Mouse (Mus musculus) kidney, adult 9 months (tissue): Measurements from ENCODE around the gene Tmem256.

ENCODE experiments used
- DNase-seq: peaks from one replicate; pipeline ENCODE4 v3.0.0; 2022

Tmem256 gene

DNA sequence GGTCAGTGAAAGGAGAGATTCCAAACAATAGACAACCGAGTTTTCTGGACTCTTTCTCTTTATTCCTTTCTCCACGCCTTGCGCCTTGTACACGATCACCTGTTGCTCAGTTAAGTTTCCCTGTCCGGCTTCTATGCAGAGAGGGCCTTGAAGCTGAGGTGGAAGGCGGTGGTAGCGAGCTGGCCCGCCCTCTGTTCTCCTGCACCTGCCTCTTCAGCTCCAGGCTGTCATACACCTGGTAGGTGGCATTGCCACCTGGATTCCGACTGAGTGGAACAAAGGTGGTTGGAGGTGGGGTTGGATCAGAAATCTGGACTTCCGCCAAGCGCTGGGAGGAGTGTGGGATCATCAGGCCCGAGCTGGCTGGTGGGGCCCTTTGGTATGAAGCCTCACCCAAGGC, 21.8 kb upstream of the Tmem256 start:
- DNase-seq, result no peak

DNA sequence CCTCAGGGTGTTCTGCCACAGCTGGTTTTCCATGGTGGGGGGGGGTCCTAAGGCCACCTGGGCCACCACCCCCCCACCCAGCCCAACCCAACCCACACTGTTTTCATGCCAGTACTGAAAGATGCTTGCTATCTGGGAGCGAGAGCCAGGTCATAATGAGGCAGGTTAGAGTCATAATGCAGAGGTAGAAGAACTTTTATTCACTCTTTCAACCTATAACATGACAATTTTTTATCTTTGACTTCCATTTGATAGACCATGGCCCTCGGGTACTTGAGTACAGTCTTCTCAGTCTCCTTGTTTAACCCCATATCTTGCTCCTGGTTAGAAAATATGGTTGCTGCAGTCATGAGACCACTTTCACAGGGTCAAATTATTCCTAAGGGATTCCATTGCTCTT, 19.9 kb upstream of the Tmem256 start, which contains the start of gene Spem2:
TSS of gene Spem2 (minus strand) at position 101 of the 400 bp plus-strand sequence.
- DNase-seq, result no peak

DNA sequence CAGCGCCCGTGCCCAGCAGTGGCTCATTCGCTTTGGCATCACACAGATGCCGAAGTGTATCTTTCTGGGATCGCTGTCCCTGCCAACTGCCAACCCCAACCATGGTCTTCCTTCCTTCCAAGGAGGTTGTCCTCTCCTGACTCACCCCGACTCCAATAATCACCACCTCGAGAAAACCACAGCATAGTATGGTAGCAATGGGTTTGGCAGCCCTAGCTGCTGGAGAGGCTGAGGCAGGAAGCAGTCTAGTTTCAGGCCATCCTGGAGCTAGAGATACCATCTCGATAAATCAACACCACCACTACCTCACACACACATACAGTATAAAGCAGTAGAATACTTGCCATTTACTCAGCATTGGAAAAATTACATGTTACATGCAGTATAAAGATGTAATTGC, 19.4 kb upstream of the Tmem256 start:
- DNase-seq, result no peak

DNA sequence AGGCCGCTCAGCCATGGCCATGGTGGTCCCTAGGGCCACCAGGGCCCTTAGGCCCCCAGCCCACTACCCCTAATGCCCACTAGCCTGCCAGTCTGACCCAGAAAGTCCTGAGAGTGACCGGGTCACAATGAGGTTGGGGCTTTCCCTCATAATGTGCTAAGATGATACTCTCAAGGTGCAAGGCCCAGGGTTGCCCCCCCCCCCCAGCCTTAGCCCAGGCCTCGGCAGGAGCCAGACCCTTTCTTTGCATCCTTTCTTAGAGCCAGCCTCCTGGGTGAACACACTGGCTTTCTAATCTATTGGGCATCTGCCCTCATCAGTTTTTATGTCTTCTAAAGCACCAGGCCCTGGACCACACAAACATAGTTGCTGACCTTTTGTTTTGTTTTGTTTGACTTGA, 16.2 kb upstream of the Tmem256 start, which contains the start of gene Spem1:
TSS of gene Spem1 (minus strand) at position 101 of the 400 bp plus-strand sequence.
- no peak for DNase-seq

GRCm38 (mm10) chr11:69823456-69823855, 14.9 kb upstream of the Tmem256 start:
- DNase-seq, result no peak

DNA sequence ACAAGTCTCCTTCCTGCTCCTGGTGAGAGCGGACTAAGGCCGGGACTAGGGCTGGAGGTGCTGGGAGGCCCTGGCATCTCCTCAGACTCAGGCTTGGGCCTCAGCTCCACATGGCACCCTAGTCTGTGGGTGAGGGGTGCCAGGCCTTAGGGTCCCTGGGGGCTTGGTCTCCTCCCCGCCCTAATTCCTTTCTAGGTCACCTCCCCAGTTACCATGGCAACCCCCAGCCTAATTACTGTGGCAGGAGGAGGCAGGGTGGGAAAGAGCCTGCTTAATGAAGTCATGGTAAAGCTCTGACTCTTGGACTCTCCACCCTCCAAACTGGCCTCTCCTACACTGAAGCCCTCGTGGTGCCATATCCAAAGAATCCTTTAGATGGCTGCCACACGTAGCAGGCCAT, 9.5 kb upstream of the Tmem256 start:
- DNase-seq, result no peak

GRCm38 (mm10) chr11:69833554-69833953, 4.8 kb upstream of the Tmem256 start:
- no peak for DNase-seq

DNA sequence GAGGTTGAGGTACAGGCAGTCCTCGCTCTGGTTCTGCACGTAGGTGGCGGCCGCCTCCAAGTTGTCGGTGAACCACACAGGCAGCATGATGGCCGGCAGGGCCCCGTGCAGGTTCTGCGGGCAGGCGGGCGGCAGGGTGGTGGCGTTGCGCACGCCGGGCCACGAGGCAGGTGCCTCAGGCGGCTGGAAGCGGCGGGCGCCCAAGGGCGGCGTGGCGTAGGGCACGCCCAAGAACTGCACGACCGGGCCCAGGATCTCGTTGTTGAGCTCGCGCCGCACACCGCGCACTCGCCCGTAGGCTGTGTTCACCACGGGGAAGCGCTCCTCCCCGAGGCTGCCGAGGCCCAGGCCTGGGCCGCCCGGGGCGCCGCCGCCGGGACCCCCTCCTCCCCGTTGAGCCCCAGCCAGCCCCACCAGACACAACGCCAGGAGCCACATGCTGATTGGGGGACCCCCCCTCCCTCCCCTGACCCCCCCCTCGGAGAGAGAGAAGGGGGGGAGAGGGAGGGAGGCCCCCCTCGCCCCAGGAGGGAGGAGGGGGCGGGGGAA, 4.2 kb upstream of the Tmem256 start:
- peak; percentile 32 for DNase-seq

- no peak for DNase-seq
Measured at GRCm38 (mm10) chr11:69835326-69835965, 2.9 kb upstream of the Tmem256 start.

GRCm38 (mm10) chr11:69835966-69836335, 2.4 kb upstream of the Tmem256 start:
- DNase-seq, result no peak

DNA sequence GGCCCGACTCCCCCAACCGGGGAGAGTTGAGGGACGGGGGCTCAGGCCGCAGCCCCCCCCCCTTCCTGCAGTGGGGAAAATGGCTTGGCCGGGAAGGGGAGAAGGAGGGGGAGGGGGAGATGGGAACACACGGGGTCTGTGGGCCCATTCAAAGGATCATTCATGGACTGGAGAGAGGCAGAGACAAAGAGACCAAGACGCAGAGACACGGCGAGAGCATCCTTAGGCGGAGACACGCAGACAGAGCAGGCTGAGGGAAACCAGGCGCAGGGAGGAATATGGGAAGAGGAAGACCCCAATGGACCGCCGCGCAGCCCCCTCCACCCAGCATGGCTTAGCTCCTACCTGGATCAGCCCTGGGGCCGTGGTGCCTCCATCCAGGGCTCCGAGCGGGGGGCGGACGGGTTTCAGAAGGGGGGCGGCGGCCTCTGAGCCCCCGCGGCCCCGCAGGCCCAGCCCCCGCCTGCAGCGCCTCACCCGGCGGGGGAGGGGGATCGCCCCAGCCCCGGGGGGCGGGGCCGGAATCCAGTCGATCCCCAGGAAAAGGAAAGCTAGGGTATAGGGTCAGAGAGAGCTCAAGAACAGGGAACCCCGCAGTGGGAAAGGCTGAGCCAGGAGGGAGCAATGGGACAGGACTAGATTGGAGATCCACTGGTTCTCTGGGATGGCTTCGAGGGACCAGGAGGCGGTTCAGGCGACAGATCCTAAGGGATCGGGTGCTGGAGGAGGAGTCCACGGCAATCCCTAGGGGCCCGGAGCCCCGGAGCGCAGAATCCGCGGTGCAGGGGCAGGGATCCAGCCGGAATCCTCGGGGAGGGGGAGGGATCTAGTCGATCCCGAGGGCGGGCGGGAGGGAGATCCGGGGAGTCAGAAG, 1.4 kb upstream of the Tmem256 start:
- peak; percentile 30 for DNase-seq

DNA sequence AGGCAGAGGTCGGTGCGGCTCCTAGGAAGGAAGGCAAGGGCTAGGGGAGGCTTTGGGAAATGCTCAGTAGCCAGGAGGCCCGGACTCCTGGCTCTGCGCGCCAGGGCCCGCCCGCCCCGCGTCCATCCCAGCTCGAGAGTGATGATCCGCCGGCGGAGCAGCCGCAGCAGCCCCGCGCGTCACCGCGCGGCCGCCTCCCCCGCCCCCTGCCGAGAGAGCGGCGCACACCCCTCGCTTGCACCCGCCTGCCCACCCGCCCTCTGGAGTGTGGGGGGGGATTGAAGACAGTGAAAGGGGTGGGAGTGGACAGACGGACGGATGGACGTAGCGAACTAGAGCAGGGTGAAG, 736 bp upstream of the Tmem256 start, which contains the start of gene Nlgn2:
TSS of gene Nlgn2 (minus strand) at position 181 of the 348 bp plus-strand sequence.
- DNase-seq, result no peak

- no peak for DNase-seq
Measured at GRCm38 (mm10) chr11:69838714-69839104, 395 bp downstream of the Tmem256 start.

DNA sequence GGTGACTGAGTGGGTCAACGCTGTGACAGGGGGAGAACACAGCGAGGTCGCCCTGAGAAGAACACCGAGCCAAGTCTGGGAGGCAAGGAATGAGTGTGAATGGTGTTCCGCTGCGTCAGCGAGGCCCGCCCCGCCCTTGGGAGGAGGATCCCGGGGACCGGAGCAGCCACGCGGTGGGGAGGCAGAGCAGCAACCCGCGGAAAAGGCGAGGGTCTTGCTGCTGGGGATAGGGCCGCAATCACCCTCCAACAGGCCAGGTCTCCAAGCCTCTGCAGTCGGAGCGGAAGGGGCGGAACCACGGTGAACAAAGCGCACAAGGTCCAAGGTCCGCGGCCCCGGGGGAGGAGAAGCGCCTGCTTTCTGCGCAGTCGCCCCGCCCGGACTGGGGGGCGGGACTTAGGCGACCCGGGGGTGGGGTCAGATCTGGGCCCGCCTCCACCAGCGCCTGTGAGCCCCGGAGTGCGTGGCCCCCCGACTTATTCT, 7.9 kb downstream of the Tmem256 start, which contains the start of gene Plscr3:
TSS of gene Plscr3 (plus strand) at position 179 of the 483 bp plus-strand sequence.
- DNase-seq, result peak; percentile 96

- no peak for DNase-seq
Measured at GRCm38 (mm10) chr11:69846738-69847688, 8.7 kb downstream of the Tmem256 start.

GRCm38 (mm10) chr11:69848021-69848420, 9.7 kb downstream of the Tmem256 start:
- DNase-seq, result no peak

GRCm38 (mm10) chr11:69849128-69849527, 10.8 kb downstream of the Tmem256 start:
- DNase-seq, result no peak

DNA sequence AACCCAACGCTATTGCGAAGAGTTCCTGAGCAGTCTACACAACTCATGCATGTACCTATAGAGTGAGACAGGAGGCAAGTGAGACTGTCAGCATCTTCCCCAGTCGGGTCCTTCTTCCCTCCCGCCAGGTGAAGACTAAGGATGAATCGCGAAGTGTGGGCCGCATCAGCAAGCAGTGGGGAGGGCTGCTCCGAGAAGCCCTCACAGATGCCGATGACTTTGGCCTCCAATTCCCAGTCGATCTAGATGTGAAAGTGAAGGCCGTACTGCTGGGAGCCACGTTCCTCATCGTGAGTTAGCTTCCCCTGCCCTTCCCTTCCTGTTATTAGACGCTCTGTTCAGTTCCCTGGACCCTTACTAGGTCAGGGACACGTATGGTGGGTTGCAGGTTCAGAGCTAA, 11.6 kb downstream of the Tmem256 start:
- no peak for DNase-seq

- DNase-seq, result no peak
Measured at GRCm38 (mm10) chr11:69850754-69851153, 12.4 kb downstream of the Tmem256 start.

- peak; percentile 50 for DNase-seq
Measured at GRCm38 (mm10) chr11:69853994-69854393, 15.7 kb downstream of the Tmem256 start.

DNA sequence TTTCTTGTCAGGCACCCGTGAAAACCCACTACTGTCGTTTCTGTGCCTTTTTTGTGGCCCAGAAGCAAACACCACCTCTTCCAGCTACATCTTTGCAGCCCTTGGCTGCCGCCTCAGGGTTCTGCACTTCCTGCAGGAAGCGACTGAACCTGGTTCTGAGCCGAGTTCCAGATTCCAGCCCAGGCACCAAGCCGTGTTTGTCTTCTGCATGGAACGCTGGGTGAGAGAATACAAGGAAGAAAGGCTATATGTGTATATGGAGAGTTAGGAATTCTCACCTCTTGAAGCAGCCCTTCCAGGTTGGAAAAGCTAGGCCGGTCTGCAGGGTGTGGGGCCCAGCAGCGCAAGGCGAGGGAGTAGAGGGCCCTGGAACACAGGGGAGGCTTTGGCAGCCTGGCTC, 16.4 kb downstream of the Tmem256 start:
- no peak for DNase-seq

DNA sequence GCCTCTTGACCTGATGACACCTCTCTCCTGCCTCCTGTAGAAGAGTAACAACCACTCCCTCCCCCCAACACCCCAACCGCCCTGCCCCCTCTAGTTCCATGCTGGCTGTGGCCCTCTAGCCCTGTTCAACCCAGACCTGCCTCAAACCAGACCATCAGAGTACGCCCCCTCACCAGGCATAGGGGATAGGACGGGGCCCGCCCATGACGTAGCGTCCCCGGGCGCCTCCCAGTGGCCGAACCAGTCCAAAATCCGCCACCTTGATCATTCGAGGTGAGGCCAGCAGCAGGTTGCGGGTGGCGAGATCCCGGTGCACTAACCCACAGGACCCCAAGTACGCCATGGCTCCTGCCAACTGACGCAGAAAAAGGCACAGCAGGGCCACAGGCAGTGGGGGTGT, 17.0 kb downstream of the Tmem256 start:
- DNase-seq, result peak; percentile 41
